Mouse (Mus musculus) ovary, postnatal 10 days (tissue): ENCODE data around the gene Trmt10a.
A peak's percentile ranks its signal among the peaks of the same experiment; 100 is the strongest.

Source experiments
- DNase-seq: peaks from one replicate; pipeline ENCODE4 v3.0.0; 2022; ENCODE audit warnings: low spot score

The Trmt10a gene

DNA sequence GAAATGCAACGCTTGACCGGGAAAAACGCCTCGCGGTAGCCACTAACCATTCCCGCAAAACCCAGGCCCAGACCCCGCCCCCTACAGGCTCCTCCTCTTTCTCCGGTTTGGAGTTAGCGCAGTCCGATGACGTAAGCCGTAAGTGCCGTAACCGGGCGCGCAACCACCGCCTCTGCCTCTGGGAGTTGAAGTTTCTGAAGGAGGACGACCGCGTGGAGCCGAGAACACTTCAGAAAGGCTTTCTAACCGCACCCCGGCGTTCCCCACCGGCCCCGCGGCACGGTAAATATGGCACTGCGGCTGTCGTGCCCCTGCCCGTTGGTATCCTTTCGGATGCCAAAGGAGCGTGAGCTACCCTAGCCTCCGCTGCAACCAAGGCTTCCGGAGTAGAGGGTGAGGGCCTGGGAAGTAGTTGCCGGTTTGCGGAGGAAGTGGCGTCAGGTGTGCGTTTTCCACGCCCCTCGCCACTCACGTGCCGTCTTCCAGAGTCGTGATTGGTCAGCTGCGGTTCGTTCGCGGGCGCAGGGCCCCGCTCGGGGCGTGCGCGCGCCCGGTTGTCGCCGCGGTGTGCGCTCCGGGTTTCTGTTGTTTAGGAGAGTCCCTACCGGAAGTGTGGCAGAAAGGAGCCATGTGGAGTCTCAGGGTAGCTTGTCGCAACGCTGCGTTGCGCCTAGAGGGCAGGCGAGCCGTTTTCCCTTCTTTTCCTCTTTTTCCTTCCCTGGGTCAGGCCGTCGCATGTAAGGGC is at the start of gene Trmt10a:
TSS of gene Trmt10a (plus strand) at position 134 of the 745 bp plus-strand sequence.
- peak; percentile 93 for DNase-seq

DNA sequence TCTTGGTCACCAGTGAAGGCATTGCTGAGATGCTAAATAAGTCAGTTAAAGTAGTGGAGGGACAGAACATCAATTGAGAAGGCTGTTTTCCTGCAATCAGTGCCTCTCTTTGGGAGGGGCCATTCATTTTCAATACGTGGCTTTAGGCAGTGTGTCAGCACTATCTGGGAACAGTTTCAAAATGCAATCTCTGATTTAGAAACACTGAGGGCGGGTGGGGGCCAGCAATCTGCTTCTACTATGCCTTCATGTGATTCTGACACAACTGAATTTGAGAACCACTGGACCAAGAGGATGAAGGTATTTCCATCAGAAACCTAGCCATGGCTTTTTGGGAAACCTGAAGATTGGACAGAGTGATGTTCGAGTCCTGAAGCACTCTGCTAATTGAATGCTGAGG is 47.9 kb upstream of the Trmt10a start:
- no peak for DNase-seq

DNA sequence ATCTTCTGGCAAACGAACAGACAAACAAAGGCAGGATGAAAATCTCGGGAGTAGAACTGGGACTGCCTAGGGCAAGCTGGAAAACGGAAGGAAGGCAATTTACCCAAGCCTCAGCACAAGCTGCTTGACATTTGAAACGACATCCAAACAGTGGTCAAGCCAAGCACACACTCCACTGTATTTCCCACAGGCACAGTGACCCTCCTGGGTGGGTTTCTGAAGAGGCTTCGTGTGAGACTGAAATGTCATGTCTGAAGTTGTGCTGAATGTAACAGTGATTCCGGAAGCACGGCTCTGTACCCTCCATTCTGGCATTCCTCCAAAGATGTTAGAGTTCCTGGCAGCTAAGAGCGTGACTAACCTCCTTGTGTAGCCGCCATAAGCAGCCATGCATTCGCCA is 47.5 kb upstream of the Trmt10a start:
- DNase-seq, result no peak

- no peak for DNase-seq
Measured at GRCm38 (mm10) chr3:138096263-138097028, 46.8 kb upstream of the Trmt10a start.

DNA sequence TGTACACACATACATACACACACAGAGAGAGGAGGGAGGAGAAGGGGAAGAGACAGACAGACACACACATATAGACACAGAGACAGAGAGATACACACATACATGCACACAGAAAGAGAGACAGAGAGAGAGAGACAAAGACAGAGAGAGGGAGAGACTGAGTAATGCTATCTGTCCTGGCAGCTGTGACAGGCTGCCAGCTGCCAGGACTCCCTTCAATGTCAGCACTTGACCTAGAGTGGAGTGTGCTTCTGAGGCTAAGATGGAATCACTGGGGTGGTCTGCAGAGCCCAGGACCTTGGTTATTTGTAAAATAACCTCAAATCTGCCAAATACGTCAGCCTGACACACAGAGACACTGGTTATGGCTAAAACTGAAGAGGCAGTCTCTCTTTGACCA is 45.5 kb upstream of the Trmt10a start:
- no peak for DNase-seq

DNA sequence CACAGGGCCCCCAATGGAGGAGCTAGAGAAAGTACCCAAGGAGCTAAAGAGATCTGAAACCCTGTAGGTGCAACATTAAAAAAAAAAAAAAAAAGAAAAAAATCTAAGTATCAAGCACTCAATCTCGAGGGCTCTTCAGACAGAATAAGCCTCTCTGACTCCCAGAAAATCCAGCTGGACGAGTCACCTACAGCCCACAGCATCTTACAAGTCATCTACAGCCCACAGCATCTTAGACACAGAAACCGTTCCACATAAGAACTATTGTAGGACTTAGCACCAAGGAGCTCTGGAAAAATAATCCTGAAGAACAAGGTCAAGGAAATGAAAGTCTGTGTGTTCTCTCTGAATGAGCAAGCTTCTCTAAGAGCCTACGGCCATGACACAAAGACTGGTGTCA is 41.3 kb upstream of the Trmt10a start:
- DNase-seq, result no peak

DNA sequence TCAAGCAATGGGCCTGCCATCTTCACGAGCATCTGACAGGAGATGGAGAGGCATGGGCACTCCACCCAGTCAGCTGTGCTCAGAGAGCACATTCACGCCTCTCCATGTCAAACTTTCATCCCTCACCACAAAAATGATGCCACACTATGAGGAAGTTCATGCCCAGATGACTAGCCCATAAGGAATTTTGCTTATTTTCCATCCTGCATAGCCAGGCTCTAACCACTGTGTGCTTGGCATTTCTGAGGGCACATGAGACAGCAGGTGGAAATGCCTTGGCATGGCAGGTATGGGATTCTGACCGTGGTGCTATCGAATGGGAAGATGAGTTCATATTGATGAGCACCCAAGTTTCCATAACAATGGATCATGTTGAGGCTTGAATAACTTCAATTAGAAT is 39.6 kb upstream of the Trmt10a start:
- DNase-seq, result no peak

DNA sequence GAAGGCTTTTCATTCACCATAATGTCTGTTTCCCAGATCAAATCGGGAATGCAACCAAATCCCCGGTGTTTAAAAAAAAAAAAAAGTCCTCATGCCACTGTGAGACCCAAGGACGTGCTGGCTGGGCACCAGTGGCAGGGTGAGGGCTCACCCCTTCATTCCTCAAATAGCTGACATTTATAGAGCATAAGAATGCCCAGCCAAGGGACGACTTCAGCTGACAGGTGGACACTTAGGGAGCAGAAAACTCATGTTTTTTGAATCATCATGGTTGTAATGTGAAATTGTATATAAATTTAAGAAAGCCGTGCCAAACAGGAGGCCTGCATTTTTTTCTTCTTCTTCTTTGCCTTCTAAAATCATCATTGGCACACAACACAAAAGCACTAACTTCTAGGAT is 38.2 kb upstream of the Trmt10a start:
- no peak for DNase-seq

DNA sequence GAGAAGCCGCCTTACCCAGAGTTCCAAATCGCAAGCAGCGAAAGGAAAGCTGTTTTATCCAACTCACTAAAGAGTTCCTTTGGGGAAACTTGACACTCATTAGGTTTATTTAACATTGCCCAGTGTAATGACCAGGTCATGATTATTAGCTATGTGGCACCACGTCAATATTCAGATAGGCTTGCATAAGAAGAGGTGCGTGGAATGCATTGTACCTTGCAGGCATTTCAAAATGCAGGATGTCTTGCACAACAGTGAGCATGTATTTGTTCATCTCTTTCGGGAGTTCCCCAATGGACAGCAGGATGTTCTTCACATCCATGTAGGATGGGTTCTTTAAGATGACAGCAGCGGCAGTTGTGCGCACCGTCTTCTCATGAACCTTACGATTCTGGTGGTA is 36.4 kb upstream of the Trmt10a start:
- DNase-seq, result no peak

- no peak for DNase-seq
Measured at GRCm38 (mm10) chr3:138110910-138111782, 32.1 kb upstream of the Trmt10a start.

DNA sequence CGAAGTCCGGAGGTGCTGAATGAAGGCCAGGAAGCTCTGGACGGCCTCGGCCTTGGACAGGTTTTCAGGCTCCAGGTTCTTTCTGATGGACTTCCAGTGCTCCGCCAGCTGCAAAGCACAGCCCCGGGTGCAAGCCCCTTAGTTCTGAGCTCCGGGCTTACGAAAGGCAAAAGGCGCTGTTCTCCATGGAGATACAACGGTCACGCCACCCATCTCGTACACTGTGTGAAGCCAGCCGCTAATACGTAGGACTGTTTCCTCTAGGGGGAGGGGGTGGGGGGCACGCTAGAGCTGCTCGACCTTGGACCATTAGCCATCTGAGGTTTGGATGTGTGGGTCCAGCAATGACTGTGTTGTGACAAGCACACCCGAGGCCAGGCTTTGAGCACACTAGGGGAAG is 29.1 kb upstream of the Trmt10a start:
- no peak for DNase-seq

GRCm38 (mm10) chr3:138116871-138117270 is 26.4 kb upstream of the Trmt10a start:
- DNase-seq, result no peak

DNA sequence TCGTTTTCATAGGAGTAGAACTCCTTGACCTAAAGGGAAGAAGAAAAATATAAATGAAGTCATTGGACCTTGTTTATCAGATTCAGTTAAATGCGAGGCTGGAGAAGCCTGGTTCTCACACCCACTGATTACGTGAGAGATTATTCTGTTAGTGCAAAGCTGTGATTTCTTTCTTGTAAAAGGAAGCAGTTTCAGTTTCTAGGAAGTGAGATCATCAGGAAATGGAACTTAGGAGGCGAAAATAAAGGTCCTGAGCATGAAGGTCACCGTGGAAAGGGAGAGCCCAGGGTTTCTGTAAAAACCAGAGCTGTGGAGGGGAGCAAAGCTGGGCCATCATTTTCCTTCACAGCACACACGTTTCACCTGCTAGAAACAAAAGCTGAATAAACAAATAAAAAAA is 24.9 kb upstream of the Trmt10a start:
- no peak for DNase-seq

- DNase-seq, result no peak
Measured at GRCm38 (mm10) chr3:138118831-138119230, 24.4 kb upstream of the Trmt10a start.

DNA sequence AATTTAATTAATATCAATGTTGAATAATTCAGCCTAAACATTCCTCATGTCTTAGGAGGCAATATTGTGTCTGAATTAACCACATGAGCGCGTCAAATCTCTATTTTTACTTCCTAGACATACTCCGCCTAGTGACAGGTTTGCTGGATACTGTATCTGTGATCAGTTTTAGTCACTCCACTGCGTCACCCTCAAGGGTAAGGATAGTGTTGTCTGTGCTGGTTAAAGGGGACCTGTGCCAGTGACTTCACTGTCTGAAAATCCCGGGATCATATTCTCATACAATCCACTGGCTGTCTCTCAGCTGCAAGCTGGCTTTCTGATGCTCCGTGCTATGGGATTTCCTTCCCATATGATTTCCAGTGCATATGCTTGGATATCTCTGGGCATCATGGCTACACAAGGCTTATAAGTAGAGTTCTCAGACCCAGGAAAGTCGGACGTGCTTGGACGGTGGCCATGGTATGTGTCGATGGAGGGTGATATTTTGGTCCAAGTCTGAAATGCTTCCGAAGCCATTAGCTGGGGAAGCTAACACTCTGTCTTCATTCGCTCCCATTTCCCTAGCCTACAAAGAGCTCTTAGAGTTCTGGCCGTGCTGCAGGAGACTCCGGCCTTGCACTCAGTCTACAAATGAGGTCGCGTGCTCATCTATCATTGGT is 23.7 kb upstream of the Trmt10a start:
- DNase-seq, result no peak

GRCm38 (mm10) chr3:138121461-138121860 is 21.8 kb upstream of the Trmt10a start:
- no peak for DNase-seq

DNA sequence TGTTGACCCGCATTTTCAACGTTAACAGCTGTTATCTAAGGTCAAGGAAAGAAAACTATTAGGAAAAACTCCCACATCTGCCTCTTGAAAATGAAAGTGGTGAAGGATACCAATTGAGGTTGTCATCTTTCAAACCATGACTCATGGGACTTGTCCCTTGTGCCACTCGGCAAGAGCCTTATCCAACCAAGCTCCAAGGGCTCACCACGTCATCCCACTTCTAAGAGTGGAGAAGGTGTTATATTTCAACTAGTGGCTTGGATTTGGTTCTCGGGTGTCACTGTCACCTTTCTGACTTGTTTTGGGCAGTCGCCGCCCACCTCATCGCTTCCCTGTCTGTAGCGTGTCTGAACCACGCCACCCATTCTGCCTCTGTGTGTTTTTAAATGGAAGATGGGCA is 19.4 kb upstream of the Trmt10a start:
- DNase-seq, result no peak

GRCm38 (mm10) chr3:138129110-138129509 is 14.1 kb upstream of the Trmt10a start:
- no peak for DNase-seq

DNA sequence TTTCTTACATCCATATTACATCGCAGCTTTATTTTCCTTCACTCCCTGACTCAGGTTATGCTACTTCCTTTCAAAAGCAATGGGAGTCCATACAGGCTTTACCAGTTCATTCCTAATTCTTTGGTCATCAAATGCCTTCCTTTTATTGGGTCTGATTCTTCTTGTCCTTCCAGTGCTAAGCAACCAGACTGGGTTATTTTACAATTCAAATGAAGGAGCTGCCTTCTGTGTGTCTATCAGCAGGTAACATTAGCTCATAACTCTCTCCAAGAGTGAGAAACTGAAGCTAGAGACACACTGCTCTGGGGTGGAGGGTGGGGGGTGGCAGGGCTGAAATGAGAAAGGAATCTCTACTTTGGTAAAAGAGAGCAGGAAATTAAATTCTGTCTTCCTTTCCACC is 12.6 kb upstream of the Trmt10a start:
- DNase-seq, result no peak

- no peak for DNase-seq
Measured at GRCm38 (mm10) chr3:138131168-138131567, 12.1 kb upstream of the Trmt10a start.

GRCm38 (mm10) chr3:138133463-138133862 is 9.8 kb upstream of the Trmt10a start:
- DNase-seq, result no peak

- no peak for DNase-seq
Measured at GRCm38 (mm10) chr3:138133916-138134315, 9.3 kb upstream of the Trmt10a start.
